Mouse (Mus musculus): ENCODE results near the gene Atg14. TPM values are rescaled to one million over a fixed set of nuclear protein-coding genes. Genes with fewer than 3 reads are reported as not detected.

Atg14 gene
- polyA plus RNA-seq, 1 experiment from 2014 or later, result 17.3 TPM

- no peak for ATAC-seq (ENCODE audit: insufficient number of reproducible peaks, low FRiP score, low TSS enrichment, low read depth)
- Histone ChIP-seq H3K27me3 (no peaks in the 10 kb centered on the region), H3K4me3 (no peak overlapping the region), H3K9ac (no peak overlapping the region), H3K36me3 (0 out of 2 replicates have a peak, but pooled peaks cover 5% of the 10 kb centered on the region), H3K4me1 (no peaks in the 10 kb centered on the region), H3K4me2 (no peak overlapping the region), H3K27ac (no peak overlapping the region), H3K9me3 (no peaks in the 10 kb centered on the region)
- WGBS, result 75% methylated on average over 3 of the region's 3 CpGs
Measured at GRCm38 (mm10) chr14:47497166-47497565, 73.3 kb downstream of the Atg14 start.

GRCm38 (mm10) chr14:47495951-47496350 lies 74.5 kb downstream of the Atg14 start:
- WGBS, result 96% methylated on average over 3 of the region's 3 CpGs
- H3K27ac ChIP-seq, result no peak overlapping the region
- no peaks in the 10 kb centered on the region for H3K27me3 ChIP-seq
- no peak for ATAC-seq (ENCODE audit: insufficient number of reproducible peaks, low FRiP score, low TSS enrichment, low read depth)
- H3K4me1 ChIP-seq, result no peaks in the 10 kb centered on the region
- no peak overlapping the region for H3K9ac ChIP-seq
- H3K4me2 ChIP-seq, result no peak overlapping the region
- no peaks in the 10 kb centered on the region for H3K36me3 ChIP-seq
- no peaks in the 10 kb centered on the region for H3K9me3 ChIP-seq
- no peak overlapping the region for H3K4me3 ChIP-seq

- Histone ChIP-seq H3K36me3 (no peaks in the 10 kb centered on the region), H3K27me3 (no peaks in the 10 kb centered on the region)
- WGBS, result 87% methylated on average over 2 of the region's 2 CpGs
Measured at GRCm38 (mm10) chr14:47493592-47494361, 76.7 kb downstream of the Atg14 start.

More at GRCm38 (mm10) chr14:47493592-47494361, 76.7 kb downstream of the Atg14 start:
- Histone ChIP-seq H3K27ac (no peak overlapping the region), H3K4me2 (no peak overlapping the region), H3K9ac (no peak overlapping the region), H3K4me3 (no peak overlapping the region), H3K4me1 (no peaks in the 10 kb centered on the region; the same call in 1 of the 2 replicates), H3K9me3 (no peaks in the 10 kb centered on the region)
- ATAC-seq (ENCODE audit: insufficient number of reproducible peaks, low FRiP score, low TSS enrichment, low read depth), result no peak

Other genes with a start within 250 kb of the Atg14 start
- 277 and 298 TPM in 2 replicates for gene Lgals3, start 202.9 kb downstream of the Atg14 start, polyA plus RNA-seq (2015; fragmentation: Nextera tagmentation; extraction: Ambion mirVana)
- gene Dlgap5, start 152.2 kb downstream of the Atg14 start, polyA plus RNA-seq (2015; fragmentation: Nextera tagmentation; extraction: Ambion mirVana), result 34.4 and 36.8 TPM in 2 replicates
- 22.1 and 24.2 TPM in 2 replicates for gene Fbxo34, start 120.2 kb downstream of the Atg14 start, polyA plus RNA-seq (2015; fragmentation: Nextera tagmentation; extraction: Ambion mirVana)
- 55.5 and 56.8 TPM in 2 replicates for gene Ktn1, start 77.8 kb upstream of the Atg14 start, polyA plus RNA-seq (2015; fragmentation: Nextera tagmentation; extraction: Ambion mirVana)

Measured in limb, embryonic 15.5 days (tissue).